Mouse (Mus musculus): ENCODE measurements around the gene Anxa9. TPM values are rescaled to one million over a fixed set of nuclear protein-coding genes. Genes with fewer than 3 reads are reported as not detected.

Anxa9 gene
- total and polyA plus RNA-seq, 3 experiments, result 1.5 to 4.1 (median 2.5) TPM

- no peak overlapping the region for H3K9ac ChIP-seq (ENCODE audit: insufficient read depth, low read depth)
- in situ Hi-C loops (cut with MboI; ENCODE audit: low pct_ligation_motif_present, low pct_unique_long_range_greater_than_20kb, low sequenced_read_pairs), result loop anchor here (10.0 kb wide), 1 partner anchor 127 kb away; no protein-coding TSS in a partner anchor
- no peaks in the 10 kb centered on the region for H3K79me2 ChIP-seq (replicated peaks; ENCODE audit: control insufficient read depth, extremely low read depth, insufficient read depth, poor library complexity, severe bottlenecking)
- dilution Hi-C loops (cut with MboI; ENCODE audit: extremely low pct_ligation_motif_present, extremely low pct_unique_long_range_greater_than_20kb, low sequenced_read_pairs), result no loop called here
- TF ChIP-seq ZMIZ1 (IDR thresholded peaks at IDR 0.05; ENCODE audit: low read depth, low read length), result no peak
- TF ChIP-seq USF1 (IDR thresholded peaks at IDR 0.05; ENCODE audit: low read depth, low read length), result no peak
- no peak for TF ChIP-seq POLR2A (IDR thresholded peaks at IDR 0.05; ENCODE audit: low read depth, low read length)
- TF ChIP-seq ELF1 (IDR thresholded peaks at IDR 0.05; ENCODE audit: low read depth, low read length), result no peak
- no peak for TF ChIP-seq SIN3A (IDR thresholded peaks at IDR 0.05; ENCODE audit: low read length)
- no peak for TF ChIP-seq NELFE (IDR thresholded peaks at IDR 0.05; ENCODE audit: low read depth, low read length)
- TF ChIP-seq CHD1 (IDR thresholded peaks at IDR 0.05; ENCODE audit: low read depth, low read length), result no peak
- TF ChIP-seq NRF1 (IDR thresholded peaks at IDR 0.05; ENCODE audit: low read depth, low read length), result no peak
- no peak for TF ChIP-seq ZKSCAN1 (IDR thresholded peaks at IDR 0.05; ENCODE audit: borderline replicate concordance, low read depth, low read length)
- no peak for TF ChIP-seq MEF2A (IDR thresholded peaks at IDR 0.05; ENCODE audit: borderline replicate concordance, low read depth, low read length)
- no peak for TF ChIP-seq MAZ (IDR thresholded peaks at IDR 0.05; ENCODE audit: low read depth, low read length)
- no peak for TF ChIP-seq GABPA (IDR thresholded peaks at IDR 0.05; ENCODE audit: insufficient replicate concordance, low read depth, low read length)
- TF ChIP-seq CHD2 (IDR thresholded peaks at IDR 0.05; ENCODE audit: low read length), result no peak
- no peak for TF ChIP-seq MAX (IDR thresholded peaks at IDR 0.05; ENCODE audit: low read length)
- no peak for TF ChIP-seq CTCF (conservative IDR thresholded peaks at IDR 0.05 in 1 of 2, IDR thresholded peaks at IDR 0.05 in 1 of 2; ENCODE audit: low read depth in 2 of 2, low read length in 2 of 2)
- TF ChIP-seq E2F4 (IDR thresholded peaks at IDR 0.05; ENCODE audit: insufficient replicate concordance, low read depth, low read length), result no peak
- no peak for TF ChIP-seq TCF12 (IDR thresholded peaks at IDR 0.05; ENCODE audit: low read depth, low read length)
- TF ChIP-seq PAX5 (IDR thresholded peaks at IDR 0.05; ENCODE audit: low read length), result no peak
- no peak for TF ChIP-seq IRF4 (IDR thresholded peaks at IDR 0.05; ENCODE audit: low read depth, low read length)
- no peak for TF ChIP-seq USF2 (conservative IDR thresholded peaks at IDR 0.05; ENCODE audit: low read depth, low read length)
- no peaks in the 10 kb centered on the region for H3K9me3 ChIP-seq (replicated peaks; ENCODE audit: low read length)
- no peaks in the 10 kb centered on the region for H3K27me3 ChIP-seq (replicated peaks)
- H3K4me3 ChIP-seq (replicated peaks in 1 of 3; ENCODE audit: low read depth in 2 of 3, low read length in 2 of 3, poor library complexity in 1 of 3), result no peak overlapping the region
- H3K4me1 ChIP-seq (ENCODE audit: control insufficient read depth in 1 of 2, insufficient read depth in 2 of 2), result no peaks in the 10 kb centered on the region
- no peak for DNase-seq (ENCODE audit: extremely low read depth)
- H3K36me3 ChIP-seq (replicated peaks in 1 of 2; ENCODE audit: control insufficient read depth in 1 of 2, insufficient read depth in 1 of 2, low read length in 1 of 2), result peaks cover 75 to 94% of the 10 kb centered on the region in 2 experiments
- no peak overlapping the region for H3K4me2 ChIP-seq (ENCODE audit: insufficient read depth, low read depth, poor library complexity, severe bottlenecking)
- no peak overlapping the region for H3K27ac ChIP-seq (ENCODE audit: insufficient read depth, low read depth)
Observed at GRCm38 (mm10) chr3:95337345-95337744, 30.4 kb upstream of the Anxa9 start.

GRCm38 (mm10) chr3:95331528-95331927, 24.6 kb upstream of the Anxa9 start:
- Histone ChIP-seq H3K79me2 (replicated peaks; ENCODE audit: control insufficient read depth, extremely low read depth, insufficient read depth, poor library complexity, severe bottlenecking) (peaks cover 2% of the 10 kb centered on the region; the same call in 1 of the 2 replicates), H3K27me3 (replicated peaks) (no peaks in the 10 kb centered on the region), H3K9ac (ENCODE audit: insufficient read depth, low read depth) (no peak overlapping the region), H3K27ac (ENCODE audit: insufficient read depth, low read depth) (no peak overlapping the region), H3K9me3 (replicated peaks; ENCODE audit: low read length) (no peaks in the 10 kb centered on the region), H3K4me1 (ENCODE audit: control insufficient read depth in 1 of 2, insufficient read depth in 2 of 2) (no peaks in the 10 kb centered on the region), H3K4me3 (replicated peaks in 1 of 3; ENCODE audit: low read depth in 2 of 3, low read length in 2 of 3, poor library complexity in 1 of 3) (no peak overlapping the region), H3K4me2 (ENCODE audit: insufficient read depth, low read depth, poor library complexity, severe bottlenecking) (no peak overlapping the region), H3K36me3 (replicated peaks in 1 of 2; ENCODE audit: control insufficient read depth in 1 of 2, insufficient read depth in 1 of 2, low read length in 1 of 2) (peaks cover 52 to 86% of the 10 kb centered on the region in 2 experiments)
- peak; percentile 54 for TF ChIP-seq ZNF384 (IDR thresholded peaks at IDR 0.05; ENCODE audit: low read depth, low read length)
- no peak for TF ChIP-seq MYC (IDR thresholded peaks at IDR 0.05; ENCODE audit: low read depth, low read length)
- DNase-seq (ENCODE audit: extremely low read depth), result no peak
- in situ Hi-C loops (cut with MboI; ENCODE audit: low pct_ligation_motif_present, low pct_unique_long_range_greater_than_20kb, low sequenced_read_pairs), result loop anchor here (10.0 kb wide), 1 partner anchor 133 kb away; no protein-coding TSS in a partner anchor
- dilution Hi-C loops (cut with MboI; ENCODE audit: extremely low pct_ligation_motif_present, extremely low pct_unique_long_range_greater_than_20kb, low sequenced_read_pairs), result no loop called here

Data from CH12.LX (cell line).